Mouse (Mus musculus): ENCODE measurements around the gene Ttll8. TPM values are rescaled to one million over a fixed set of nuclear protein-coding genes. Genes with fewer than 3 reads are reported as not detected.
A peak's percentile ranks its signal among the peaks of the same experiment; 100 is the strongest.

Ttll8 gene
- polyA plus RNA-seq, 1 experiment, result 1.6 TPM

DNA sequence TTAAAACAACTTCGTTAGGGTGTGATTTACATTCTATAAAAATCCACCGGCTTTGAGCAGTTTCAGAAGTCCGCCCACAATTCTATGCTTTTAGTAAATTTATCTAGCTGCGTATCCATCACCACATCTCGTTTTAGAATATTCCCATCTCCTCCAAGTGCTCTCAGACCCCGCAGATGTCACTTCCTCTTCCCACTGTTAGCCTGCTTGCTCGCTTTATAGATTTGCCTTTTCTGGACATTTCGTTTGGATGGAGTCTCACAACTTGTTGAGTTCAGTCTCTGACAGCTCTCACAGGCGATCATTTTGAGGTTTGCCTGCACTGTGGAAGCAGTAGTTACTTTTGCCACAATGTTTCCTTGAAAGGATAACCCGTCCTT is 77.2 kb downstream of the Ttll8 start:
- H3K4me3 ChIP-seq (replicated peaks; ENCODE audit: insufficient read depth, low read depth, low read length), result no peak overlapping the region
- no peak overlapping the region for H3K27ac ChIP-seq (ENCODE audit: insufficient read depth, low read length)
- no peaks in the 10 kb centered on the region for H3K27me3 ChIP-seq (ENCODE audit: control insufficient read depth, insufficient read depth, low read length)
- 0 out of 2 replicates have a peak, but pooled peaks cover 3% of the 10 kb centered on the region for H3K4me1 ChIP-seq (ENCODE audit: control insufficient read depth, insufficient read depth, low read length)
- TF ChIP-seq POLR2A (IDR thresholded peaks at IDR 0.05; ENCODE audit: borderline replicate concordance, insufficient read depth, low read length) (no peak), CTCF (IDR thresholded peaks at IDR 0.05; ENCODE audit: borderline replicate concordance, insufficient read depth, low read depth, low read length) (no peak)
- 91% methylated on average over 10 of the region's 10 CpGs for WGBS
- no peak for DNase-seq

DNA sequence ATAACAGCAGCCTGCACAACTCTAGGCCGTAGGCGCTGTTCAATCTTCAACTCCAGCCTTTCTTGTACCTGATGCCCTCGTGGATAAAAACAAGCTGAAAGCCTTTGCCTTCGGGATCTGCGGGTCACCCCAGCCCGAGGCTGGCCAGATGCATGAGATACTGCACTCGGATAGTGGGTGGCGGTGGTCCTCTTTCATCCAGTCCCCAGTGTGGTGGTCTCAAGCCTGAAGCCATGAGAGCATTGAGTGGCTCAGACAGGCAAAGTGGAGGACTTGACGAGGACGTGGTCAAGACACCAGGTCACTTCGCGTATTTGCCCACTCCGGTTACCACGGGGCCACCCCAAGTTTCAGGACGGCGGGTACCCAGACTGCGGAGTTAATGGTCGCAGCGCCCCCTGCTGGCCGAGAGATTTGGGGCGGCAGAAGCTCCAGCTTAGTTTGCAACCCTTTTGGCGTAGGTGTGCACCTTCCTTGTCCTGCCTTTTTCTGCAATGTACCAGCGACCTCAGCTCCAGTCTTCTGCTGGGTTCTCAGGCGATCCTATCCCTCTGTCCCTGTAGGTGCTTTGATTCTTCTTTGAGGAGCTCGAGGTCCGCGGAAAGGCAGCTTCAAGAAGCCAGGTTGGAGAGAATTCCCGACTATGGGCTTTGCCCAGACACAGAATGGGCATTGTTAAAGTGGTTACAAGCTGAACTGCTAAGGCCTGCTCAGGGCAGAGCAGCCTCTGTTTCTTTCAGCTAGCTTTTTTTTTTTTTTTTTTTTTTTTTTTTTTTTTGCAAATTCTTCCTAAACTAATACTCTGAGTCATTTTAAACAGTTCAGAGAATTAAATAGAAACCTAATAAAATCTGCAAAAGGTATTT is 77.8 kb downstream of the Ttll8 start:
- 0 out of 2 replicates have a peak, but pooled peaks cover 3% of the 10 kb centered on the region for H3K4me1 ChIP-seq (ENCODE audit: control insufficient read depth, insufficient read depth, low read length)
- no peaks in the 10 kb centered on the region for H3K27me3 ChIP-seq (ENCODE audit: control insufficient read depth, insufficient read depth, low read length)
- H3K27ac ChIP-seq (ENCODE audit: insufficient read depth, low read length), result no peak overlapping the region
- peak; percentile 73 to 87 for DNase-seq
- no peak overlapping the region for H3K4me3 ChIP-seq (replicated peaks; ENCODE audit: insufficient read depth, low read depth, low read length)
- 13% methylated on average over 28 of the region's 28 CpGs for WGBS
- peak; percentile 76 for TF ChIP-seq CTCF (IDR thresholded peaks at IDR 0.05; ENCODE audit: borderline replicate concordance, insufficient read depth, low read depth, low read length)
- no peak for TF ChIP-seq POLR2A (IDR thresholded peaks at IDR 0.05; ENCODE audit: borderline replicate concordance, insufficient read depth, low read length)

DNA sequence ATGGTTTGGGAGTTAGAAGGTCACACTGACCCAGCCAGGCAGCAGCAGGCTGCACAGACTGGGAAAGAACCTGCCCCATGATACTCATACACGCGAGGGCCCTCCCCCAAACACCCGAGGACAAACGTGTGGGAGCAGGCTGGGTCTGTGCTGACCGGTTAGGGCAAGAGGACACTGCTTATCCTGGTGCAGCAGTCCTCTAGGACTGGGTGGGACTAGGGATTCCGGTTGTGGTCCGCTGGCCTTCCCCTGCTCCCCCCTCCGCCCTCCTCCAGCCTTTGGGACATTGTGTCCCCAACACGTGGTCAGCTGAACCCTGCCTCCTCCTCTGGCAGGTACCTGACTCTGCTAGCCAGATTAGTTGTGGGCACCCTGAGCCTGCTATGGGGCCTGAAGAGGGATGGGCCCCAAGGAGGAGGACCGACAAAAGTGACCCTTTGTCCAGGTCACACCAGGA is 78.6 kb downstream of the Ttll8 start:
- WGBS, result 55% methylated on average over 10 of the region's 10 CpGs
- Histone ChIP-seq H3K4me3 (replicated peaks; ENCODE audit: insufficient read depth, low read depth, low read length) (no peak overlapping the region), H3K27ac (ENCODE audit: insufficient read depth, low read length) (no peak overlapping the region), H3K4me1 (ENCODE audit: control insufficient read depth, insufficient read depth, low read length) (0 out of 2 replicates have a peak, but pooled peaks cover 3% of the 10 kb centered on the region), H3K27me3 (ENCODE audit: control insufficient read depth, insufficient read depth, low read length) (no peaks in the 10 kb centered on the region)
- TF ChIP-seq POLR2A (IDR thresholded peaks at IDR 0.05; ENCODE audit: borderline replicate concordance, insufficient read depth, low read length), result no peak
- no peak for TF ChIP-seq CTCF (IDR thresholded peaks at IDR 0.05; ENCODE audit: borderline replicate concordance, insufficient read depth, low read depth, low read length)
- DNase-seq, result no peak

DNA sequence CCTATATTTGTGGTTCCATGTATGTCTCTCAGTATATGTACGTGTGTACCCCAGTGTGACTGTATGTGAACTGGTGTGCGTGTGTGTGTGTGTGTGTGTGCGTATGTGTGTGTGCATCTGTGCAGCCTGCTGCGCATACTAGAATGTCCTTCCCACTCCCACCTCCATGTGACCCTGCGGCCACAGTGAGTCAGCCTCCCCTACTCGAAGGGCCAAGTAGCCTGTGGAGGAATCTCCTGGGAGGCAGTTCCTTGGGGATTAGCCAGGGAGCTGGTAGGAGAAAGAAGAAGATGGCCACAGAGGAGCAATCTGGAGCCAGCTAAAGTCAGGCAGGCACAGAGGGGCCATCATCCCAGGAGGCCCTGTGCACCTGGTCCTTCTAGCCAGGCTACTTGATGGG is 79.7 kb downstream of the Ttll8 start:
- 76% methylated on average over 6 of the region's 6 CpGs for WGBS
- no peak for TF ChIP-seq POLR2A (IDR thresholded peaks at IDR 0.05; ENCODE audit: borderline replicate concordance, insufficient read depth, low read length)
- TF ChIP-seq CTCF (IDR thresholded peaks at IDR 0.05; ENCODE audit: borderline replicate concordance, insufficient read depth, low read depth, low read length), result no peak
- DNase-seq, result no peak
- Histone ChIP-seq H3K4me1 (ENCODE audit: control insufficient read depth, insufficient read depth, low read length) (0 out of 2 replicates have a peak, but pooled peaks cover 3% of the 10 kb centered on the region), H3K4me3 (replicated peaks; ENCODE audit: insufficient read depth, low read depth, low read length) (no peak overlapping the region), H3K27ac (ENCODE audit: insufficient read depth, low read length) (no peak overlapping the region), H3K27me3 (ENCODE audit: control insufficient read depth, insufficient read depth, low read length) (no peaks in the 10 kb centered on the region)

DNA sequence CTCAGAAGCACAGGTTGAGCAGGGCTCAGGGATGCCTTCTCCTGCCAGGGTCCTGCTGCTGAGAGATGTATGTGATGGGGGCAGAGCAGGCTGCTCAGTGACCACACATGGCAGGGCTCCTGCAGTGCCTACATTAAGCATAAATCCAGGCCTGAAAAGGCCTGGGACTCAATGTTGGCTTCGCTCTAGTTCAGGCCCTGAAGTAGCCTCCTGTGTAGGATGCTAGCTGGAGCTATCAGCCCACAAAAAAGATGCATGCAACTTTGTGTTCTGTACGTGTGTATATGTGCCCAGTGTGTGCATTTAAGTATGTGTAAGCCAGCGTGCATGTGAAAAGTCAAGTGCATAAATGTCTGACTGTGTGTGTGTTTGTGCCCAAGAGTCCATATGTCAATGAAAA is 80.2 kb downstream of the Ttll8 start:
- Histone ChIP-seq H3K4me1 (ENCODE audit: control insufficient read depth, insufficient read depth, low read length) (0 out of 2 replicates have a peak, but pooled peaks cover 3% of the 10 kb centered on the region), H3K27me3 (ENCODE audit: control insufficient read depth, insufficient read depth, low read length) (no peaks in the 10 kb centered on the region), H3K4me3 (replicated peaks; ENCODE audit: insufficient read depth, low read depth, low read length) (no peak overlapping the region), H3K27ac (ENCODE audit: insufficient read depth, low read length) (no peak overlapping the region)
- 91% methylated on average over 3 of the region's 3 CpGs for WGBS
- TF ChIP-seq POLR2A (IDR thresholded peaks at IDR 0.05; ENCODE audit: borderline replicate concordance, insufficient read depth, low read length) (no peak), CTCF (IDR thresholded peaks at IDR 0.05; ENCODE audit: borderline replicate concordance, insufficient read depth, low read depth, low read length) (no peak)
- no peak for DNase-seq

DNA sequence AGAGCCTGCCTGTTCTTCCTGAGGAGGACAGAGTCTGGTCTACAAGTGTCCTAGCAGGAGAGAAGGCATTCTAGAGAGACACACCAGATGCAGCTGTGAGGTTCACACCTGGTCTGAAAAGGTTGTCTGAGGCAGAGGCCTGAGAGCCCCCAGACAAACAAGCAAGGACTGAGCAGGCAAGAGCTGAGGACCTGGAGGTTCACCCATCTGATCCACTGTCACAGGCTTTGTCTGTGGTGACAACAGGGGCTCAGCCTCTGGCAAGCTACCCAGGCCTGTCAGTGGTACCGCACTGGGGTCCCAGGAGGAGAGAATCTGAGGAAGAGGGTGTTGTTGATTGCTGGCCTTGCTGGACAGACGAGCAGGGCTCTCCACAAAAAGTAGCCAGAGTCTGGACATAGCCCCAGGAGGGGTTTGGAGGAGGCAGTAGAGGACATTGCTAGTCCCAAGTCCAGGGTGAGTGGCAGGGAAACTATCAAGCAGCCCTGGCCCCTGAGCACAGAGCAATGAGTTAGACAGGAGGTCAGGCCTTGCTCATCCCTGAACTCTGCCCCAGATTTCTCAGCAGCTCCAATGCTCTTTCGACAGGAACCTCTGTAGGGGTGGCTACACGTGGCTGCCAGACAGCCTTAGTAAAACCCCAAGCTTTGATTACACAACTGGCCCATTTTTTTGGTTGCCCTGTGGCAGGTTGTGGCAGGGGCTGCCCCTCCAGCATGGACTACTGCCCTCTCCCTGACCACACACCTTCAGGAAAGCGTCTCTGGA is 83.6 kb downstream of the Ttll8 start:
- Histone ChIP-seq H3K4me3 (replicated peaks; ENCODE audit: insufficient read depth, low read depth, low read length) (no peak overlapping the region), H3K27me3 (ENCODE audit: control insufficient read depth, insufficient read depth, low read length) (no peaks in the 10 kb centered on the region), H3K4me1 (ENCODE audit: control insufficient read depth, insufficient read depth, low read length) (peaks cover 12% of the 10 kb centered on the region), H3K27ac (ENCODE audit: insufficient read depth, low read length) (no peak overlapping the region)
- WGBS, result 86% methylated on average over 5 of the region's 5 CpGs
- DNase-seq, result no peak
- no peak for TF ChIP-seq CTCF (IDR thresholded peaks at IDR 0.05; ENCODE audit: borderline replicate concordance, insufficient read depth, low read depth, low read length)
- no peak for TF ChIP-seq POLR2A (IDR thresholded peaks at IDR 0.05; ENCODE audit: borderline replicate concordance, insufficient read depth, low read length)

DNA sequence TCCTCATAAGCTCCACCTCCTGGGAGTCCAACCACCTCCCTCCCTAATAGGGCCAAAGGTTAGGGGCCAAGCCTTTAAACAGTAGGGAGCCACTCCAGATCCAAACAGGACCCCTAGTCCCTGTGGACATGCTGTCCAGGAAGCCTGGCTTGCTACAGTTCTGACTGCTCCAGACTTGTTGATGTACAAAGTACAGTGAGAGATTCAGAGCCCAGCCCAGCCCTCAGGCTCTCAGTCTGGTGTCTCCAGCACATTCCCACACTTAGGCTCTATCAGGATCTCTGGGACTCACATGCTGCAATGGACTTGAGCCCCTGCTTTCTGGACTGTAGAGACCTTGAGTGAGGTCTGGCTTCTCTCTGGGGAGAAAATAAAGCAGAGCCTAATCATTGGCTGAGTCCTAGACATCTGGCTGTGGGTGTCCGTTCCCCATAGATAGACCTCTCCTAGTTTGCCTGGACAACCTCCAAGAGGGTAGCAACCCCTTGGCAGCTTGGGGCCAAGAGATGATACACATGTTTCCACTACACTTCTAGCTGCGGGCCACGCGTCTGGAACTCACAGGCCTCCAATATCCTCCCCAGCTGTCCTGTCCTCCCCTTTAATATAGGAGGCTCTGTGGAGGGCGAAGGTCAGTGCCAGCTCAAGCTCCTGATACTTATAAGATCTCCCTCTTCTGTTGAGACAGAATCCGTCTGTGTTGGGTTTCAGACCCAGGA is 86.0 kb downstream of the Ttll8 start:
- Histone ChIP-seq H3K4me3 (replicated peaks; ENCODE audit: insufficient read depth, low read depth, low read length) (no peak overlapping the region), H3K27ac (ENCODE audit: insufficient read depth, low read length) (no peak overlapping the region), H3K27me3 (ENCODE audit: control insufficient read depth, insufficient read depth, low read length) (no peaks in the 10 kb centered on the region), H3K4me1 (ENCODE audit: control insufficient read depth, insufficient read depth, low read length) (peaks cover 20% of the 10 kb centered on the region)
- DNase-seq, result no peak
- TF ChIP-seq POLR2A (IDR thresholded peaks at IDR 0.05; ENCODE audit: borderline replicate concordance, insufficient read depth, low read length) (no peak), CTCF (IDR thresholded peaks at IDR 0.05; ENCODE audit: borderline replicate concordance, insufficient read depth, low read depth, low read length) (no peak)
- 82% methylated on average over 6 of the region's 6 CpGs for WGBS

All from cerebellum, adult 2 months (tissue).